8 mouse cellular contexts compared by ENCODE assay signal in the genomic region with DNA sequence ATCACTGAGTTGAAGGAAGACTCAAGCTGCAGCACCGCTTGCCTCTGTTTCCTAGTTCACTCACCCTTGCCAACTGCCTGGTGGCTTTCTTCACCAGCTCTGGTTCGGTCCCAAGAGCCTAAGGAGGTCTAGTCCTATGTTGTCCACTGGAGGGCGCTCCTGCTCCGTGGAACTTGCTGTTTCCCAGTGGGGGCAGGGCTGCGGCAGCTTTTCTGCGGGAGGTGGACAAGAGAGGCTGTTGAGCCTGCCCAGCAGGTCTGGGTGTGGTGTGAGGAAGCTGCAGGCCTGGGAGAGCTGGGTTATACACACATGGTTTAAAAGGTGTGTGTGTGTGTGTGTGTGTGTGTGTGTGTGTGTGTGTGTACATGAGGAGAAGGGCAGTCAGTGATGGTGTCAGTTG. TPM values are rescaled to one million over a fixed set of nuclear protein-coding genes. Genes with fewer than 3 reads are reported as not detected.
DNase-seq lines count a peak whose midpoint lies in the region; ATAC-seq and TF ChIP-seq lines count a peak whose summit lies in the region.

No protein-coding gene starts in this region.

- no peak overlapping the region for H3K4me2 ChIP-seq in hindbrain, embryonic 11.5 days (replicated peaks; ENCODE audit: low read depth, low read length)

- no peak overlapping the region for H3K4me3 ChIP-seq in hindbrain, embryonic 11.5 days (ENCODE audit: low read depth, low read length)
- peak overlapping the region; percentile 65 for H3K4me3 ChIP-seq in megakaryocyte, embryonic 14.5 days (replicated peaks)

- H3K36me3 ChIP-seq in hindbrain, embryonic 11.5 days (ENCODE audit: control insufficient read depth, insufficient read depth, low read length): no peaks in the 10 kb centered on the region
- no peaks in the 10 kb centered on the region for H3K36me3 ChIP-seq in megakaryocyte, embryonic 14.5 days (replicated peaks; ENCODE audit: low read length)

- H3K9ac ChIP-seq in hindbrain, embryonic 11.5 days (ENCODE audit: low read depth, low read length): no peak overlapping the region

- H3K27ac ChIP-seq in hindbrain, embryonic 11.5 days (ENCODE audit: low read depth, low read length): no peak overlapping the region

- no peak for TF ChIP-seq POLR2A in brain, embryonic 14.5 days (IDR thresholded peaks at IDR 0.05; ENCODE audit: borderline replicate concordance, extremely low read depth, insufficient read depth, insufficient read length, poor library complexity, severe bottlenecking)

- DNase-seq in Muller cell, postnatal 12 days (ENCODE audit: inconsistent ontology term): peak; percentile 78
- DNase-seq in brain, embryonic 14.5 days (ENCODE audit: low read depth): peak; percentile 70
- DNase-seq in forelimb bud, embryonic 11.5 days (ENCODE audit: low read depth, low spot score): peak; percentile 77
- peak; percentile 83 for DNase-seq in hindbrain, embryonic 11.5 days (ENCODE audit: low spot score)
- DNase-seq in layer of hippocampus, postnatal 10 days (ENCODE audit: low spot score in 2 of 2): peak; percentile 93 to 94
- DNase-seq in spleen, adult 12 weeks (ENCODE audit: low spot score): peak; percentile 13

- 3% methylated on average over 6 of the region's 6 CpGs for whole genome bisulfite sequencing in hindbrain, embryonic 11.5 days

- peak; percentile 74 for TF ChIP-seq CTCF in brain, embryonic 14.5 days (IDR thresholded peaks at IDR 0.05; ENCODE audit: borderline replicate concordance, extremely low read depth, insufficient read depth, insufficient read length)

- H3K27me3 ChIP-seq in hindbrain, embryonic 11.5 days (ENCODE audit: control insufficient read depth, insufficient read depth, low read length): no peaks in the 10 kb centered on the region
- peaks cover 57% of the 10 kb centered on the region for H3K27me3 ChIP-seq in megakaryocyte, embryonic 14.5 days (replicated peaks)

- H3K9me3 ChIP-seq in hindbrain, embryonic 11.5 days (ENCODE audit: control insufficient read depth, low read length): no peaks in the 10 kb centered on the region
- no peaks in the 10 kb centered on the region for H3K9me3 ChIP-seq in megakaryocyte, embryonic 14.5 days

- ATAC-seq in hindbrain, embryonic 11.5 days (ENCODE audit: low FRiP score): no peak
- no peak for ATAC-seq in activated CD4-positive, CD25-positive, alpha-beta regulatory T cell, adult 4 months

- no peaks in the 10 kb centered on the region for H3K4me1 ChIP-seq in hindbrain, embryonic 11.5 days (replicated peaks; ENCODE audit: control insufficient read depth, insufficient read depth, low read length)
- peaks cover 63% of the 10 kb centered on the region for H3K4me1 ChIP-seq in megakaryocyte, embryonic 14.5 days

RNA-seq across cellular contexts. Expression of a gene that starts 34.3 kb away (rescaled TPM):
- 0.41 and 0.42 TPM in 2 replicates for polyA plus RNA-seq in brain, embryonic 14.5 days (2012; rRNA removed)
- polyA plus RNA-seq in hindbrain, embryonic 11.5 days (2014; fragmentation: Nextera tagmentation; extraction: Ambion mirVana): 0.17 and 0.25 TPM in 2 replicates
- not detected for total RNA-seq in layer of hippocampus, postnatal 10 days (2021)
- 2.1 TPM in 1 of 2 replicates, not detected in the other for polyA plus RNA-seq in megakaryocyte, embryonic 14.5 days (2012; ENCODE audit: insufficient read depth, low replicate concordance)
- polyA plus RNA-seq in activated CD4-positive, CD25-positive, alpha-beta regulatory T cell, adult 4 months (2017; shearing (Covaris generic)): under 1 TPM in 1 of 2 experiments, not detected in 1; 0.38 TPM

RNA-seq across cellular contexts. Expression of a gene that starts 42.7 kb away (rescaled TPM):
- polyA plus RNA-seq in brain, embryonic 14.5 days (2012; rRNA removed): 0.19 and 0.22 TPM in 2 replicates
- polyA plus RNA-seq in hindbrain, embryonic 11.5 days (2014; fragmentation: Nextera tagmentation; extraction: Ambion mirVana): 0.09 TPM in 1 of 2 replicates, not detected in the other
- total RNA-seq in layer of hippocampus, postnatal 10 days (2021): under 1 TPM in 1 of 2 experiments, not detected in 1; 0.23 TPM
- 0.63 TPM in 1 of 2 replicates, not detected in the other for polyA plus RNA-seq in megakaryocyte, embryonic 14.5 days (2012; ENCODE audit: insufficient read depth, low replicate concordance)
- polyA plus RNA-seq in activated CD4-positive, CD25-positive, alpha-beta regulatory T cell, adult 4 months (2017; shearing (Covaris generic)): not detected

RNA-seq across cellular contexts. Expression of a gene that starts 43.2 kb away (rescaled TPM):
- polyA plus RNA-seq in brain, embryonic 14.5 days (2012; rRNA removed): 58.9 and 75.1 TPM in 2 replicates
- 66.5 and 69.6 TPM in 2 replicates for polyA plus RNA-seq in hindbrain, embryonic 11.5 days (2014; fragmentation: Nextera tagmentation; extraction: Ambion mirVana)
- 10 to 100 TPM; 41.1 to 43.3 TPM for total RNA-seq in layer of hippocampus, postnatal 10 days (2021)
- polyA plus RNA-seq in megakaryocyte, embryonic 14.5 days (2012; ENCODE audit: insufficient read depth, low replicate concordance): 36.9 and 65.9 TPM in 2 replicates
- polyA plus RNA-seq in activated CD4-positive, CD25-positive, alpha-beta regulatory T cell, adult 4 months (2017; shearing (Covaris generic)): 10 to 100 TPM; 42.8 to 43.6 TPM

Comparison
In these comparisons a context has a peak if more than half of its experiments do, and no peak if none do; other contexts are left out.
1. DNase-seq: peak in every context shown above with its lines; median percentile 94 in layer of hippocampus, postnatal 10 days; 83 in hindbrain, embryonic 11.5 days; 78 in Muller cell, postnatal 12 days; 77 in forelimb bud, embryonic 11.5 days; 70 in brain, embryonic 14.5 days; 13 in spleen, adult 12 weeks.